Mouse (Mus musculus): Measurements from ENCODE around the gene Mfap4.

Mfap4 gene

DNA sequence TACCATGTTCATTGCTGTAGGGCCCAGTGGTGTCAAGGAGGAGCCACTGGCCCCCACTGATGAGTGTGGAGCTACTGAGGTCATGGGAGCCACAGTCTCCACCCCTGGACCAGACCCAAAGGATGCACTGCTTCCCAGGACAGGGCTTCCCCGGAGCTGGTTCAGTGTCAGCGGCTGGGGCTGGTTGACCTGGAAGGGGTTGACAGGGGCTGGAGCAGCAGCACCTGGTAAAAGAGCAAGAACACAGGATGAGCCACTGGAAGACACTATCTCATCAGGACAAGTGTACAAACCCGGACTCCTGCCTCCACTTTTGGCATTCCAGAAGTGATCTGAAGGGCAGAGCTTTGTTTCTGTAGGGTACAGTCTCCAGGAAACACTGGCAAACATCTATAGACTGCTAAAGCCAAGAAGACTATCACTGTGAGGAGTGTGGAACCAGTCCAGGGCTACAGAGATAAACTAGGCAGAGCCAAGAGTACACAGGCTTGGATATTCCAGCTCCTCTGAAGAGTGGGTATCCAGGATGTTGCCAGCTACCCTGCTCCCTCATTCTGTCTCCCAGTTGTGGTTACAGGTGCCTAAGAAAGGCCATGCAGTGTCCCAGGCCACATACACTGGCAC, 34.4 kb downstream of the Mfap4 start:
- no peak for DNase-seq

DNA sequence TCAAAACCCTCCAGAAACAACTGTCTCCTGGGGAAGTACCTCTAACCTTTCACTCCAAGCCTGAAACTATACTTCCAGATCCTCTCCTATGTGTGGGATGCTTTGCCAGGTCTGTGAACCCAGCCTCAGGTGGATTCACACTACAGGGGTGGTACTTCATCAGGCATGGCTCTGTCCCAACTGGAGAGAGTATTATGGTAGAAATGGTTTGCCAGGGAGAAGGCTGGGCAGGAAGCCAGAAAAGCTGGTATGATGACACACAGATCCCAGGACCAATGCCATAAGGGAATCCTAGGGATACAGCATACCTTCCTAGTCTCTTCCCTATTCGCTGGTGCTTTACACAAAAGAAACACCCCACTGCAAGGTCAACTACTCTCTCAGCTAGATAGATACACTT, 41.6 kb downstream of the Mfap4 start:
- peak; percentile 30 for DNase-seq

GRCm38 (mm10) chr11:61529268-61529713, 44.1 kb downstream of the Mfap4 start:
- peak; percentile 46 for DNase-seq

GRCm38 (mm10) chr11:61532820-61533219, 47.6 kb downstream of the Mfap4 start:
- peak; percentile 33 for DNase-seq

DNA sequence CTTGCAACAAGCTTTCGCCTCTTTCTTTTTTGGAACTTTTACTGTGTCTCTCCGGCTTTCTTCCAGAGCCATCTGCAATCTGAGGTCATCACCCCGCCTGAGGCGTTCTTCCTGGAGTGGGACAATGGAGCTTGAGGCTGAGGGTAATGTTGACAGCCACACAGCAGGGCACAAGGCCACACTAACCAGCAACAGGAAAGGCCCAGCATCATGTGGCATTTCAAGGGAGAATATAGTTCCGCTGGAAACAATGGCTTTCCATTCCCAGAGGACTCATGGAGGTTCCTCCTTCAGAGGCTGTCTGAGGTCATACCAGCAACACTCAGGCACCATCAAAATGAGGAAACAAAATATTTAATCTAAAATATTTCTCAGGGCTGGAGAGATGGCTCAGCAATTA, 48.3 kb downstream of the Mfap4 start:
- DNase-seq = peak; percentile 54

DNA sequence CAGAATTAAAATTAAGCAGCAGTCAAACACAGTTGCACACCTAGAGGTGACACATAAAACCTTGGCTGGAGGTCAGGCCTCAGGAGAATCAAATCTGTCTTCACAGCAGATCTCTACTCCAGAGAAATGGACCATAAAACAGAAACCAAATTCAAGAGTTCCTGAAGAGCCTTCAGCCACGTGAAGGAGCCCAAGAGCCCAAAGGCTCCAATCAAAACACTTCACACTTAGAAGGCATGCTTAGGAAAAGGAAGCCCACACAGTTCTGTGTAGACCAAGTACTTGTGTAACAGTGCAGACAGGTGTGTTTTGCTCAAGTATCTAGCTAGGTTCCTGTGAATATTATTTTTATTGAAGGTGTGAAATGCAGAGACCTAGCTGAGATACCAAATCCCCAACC, 50.3 kb downstream of the Mfap4 start:
- no peak for DNase-seq

- peak; percentile 29 for DNase-seq
Measured at GRCm38 (mm10) chr11:61536952-61537351, 51.7 kb downstream of the Mfap4 start.

DNA sequence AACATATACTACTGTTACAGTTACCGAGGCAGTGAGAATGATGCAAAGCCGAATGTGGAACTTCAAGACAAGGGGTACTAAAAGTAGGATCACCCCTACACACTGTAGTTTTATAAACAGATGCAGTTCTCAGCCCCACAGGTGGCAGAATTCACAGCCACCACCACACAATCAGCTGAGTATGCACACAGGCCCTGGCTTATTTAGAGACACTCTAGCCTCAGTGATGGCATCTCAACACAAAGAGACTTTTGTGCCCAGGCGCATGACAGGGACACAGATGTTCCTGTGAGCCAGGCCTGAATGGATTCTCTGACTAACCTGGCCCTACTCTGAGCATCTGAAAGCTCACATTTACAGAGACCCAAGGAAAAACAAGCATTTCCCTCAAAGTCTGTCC, 52.1 kb downstream of the Mfap4 start:
- DNase-seq = no peak
